Mouse (Mus musculus): ENCODE data around the gene 4930435E12Rik. TPM values are rescaled to one million over a fixed set of nuclear protein-coding genes. Genes with fewer than 3 reads are reported as not detected.

Gene 4930435E12Rik
- polyA plus RNA-seq, 1 experiment from 2014 or later: not detected

DNA sequence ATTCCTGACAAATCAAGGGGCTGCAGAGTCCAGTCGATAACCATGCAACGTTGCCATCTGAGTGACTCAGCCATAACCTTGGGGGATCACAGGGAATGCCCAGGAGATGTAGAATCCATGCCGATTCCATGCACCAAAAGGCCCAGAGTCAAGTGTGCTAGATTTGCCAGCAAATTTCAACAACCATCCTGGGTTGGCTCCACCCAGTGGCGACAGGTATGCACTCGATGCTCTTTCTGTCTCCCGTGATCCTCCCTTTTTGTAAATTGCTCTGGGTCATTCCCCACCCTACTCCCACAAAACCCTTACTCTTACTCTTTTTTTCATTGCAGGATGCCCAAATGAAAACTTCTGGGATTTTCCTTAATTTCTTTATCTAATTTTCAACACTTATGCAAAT lies 52.2 kb downstream of the 4930435E12Rik start:
- no peak overlapping the region for H3K4me2 ChIP-seq (ENCODE audit: low read depth, low read length)
- no peaks in the 10 kb centered on the region for H3K27me3 ChIP-seq (ENCODE audit: control insufficient read depth, insufficient read depth, low read length)
- no peaks in the 10 kb centered on the region for H3K36me3 ChIP-seq (ENCODE audit: control insufficient read depth, insufficient read depth, low read length)
- ATAC-seq (ENCODE audit: insufficient read depth, low FRiP score): no peak
- no peak overlapping the region for H3K9ac ChIP-seq (ENCODE audit: low read length)
- no peak overlapping the region for H3K4me3 ChIP-seq (replicated peaks; ENCODE audit: low read length)
- no peaks in the 10 kb centered on the region for H3K4me1 ChIP-seq (ENCODE audit: control insufficient read depth, insufficient read depth, low read length)
- 62% methylated on average over 6 of the region's 6 CpGs for WGBS
- no peaks in the 10 kb centered on the region for H3K9me3 ChIP-seq (replicated peaks; ENCODE audit: control insufficient read depth, low read length)
- H3K27ac ChIP-seq (ENCODE audit: low read length): no peak overlapping the region

GRCm38 (mm10) chr16:38774964-38775746 lies 53.4 kb downstream of the 4930435E12Rik start:
- ATAC-seq (ENCODE audit: insufficient read depth, low FRiP score): no peak
- 62% methylated on average over 7 of the region's 7 CpGs for WGBS

DNA sequence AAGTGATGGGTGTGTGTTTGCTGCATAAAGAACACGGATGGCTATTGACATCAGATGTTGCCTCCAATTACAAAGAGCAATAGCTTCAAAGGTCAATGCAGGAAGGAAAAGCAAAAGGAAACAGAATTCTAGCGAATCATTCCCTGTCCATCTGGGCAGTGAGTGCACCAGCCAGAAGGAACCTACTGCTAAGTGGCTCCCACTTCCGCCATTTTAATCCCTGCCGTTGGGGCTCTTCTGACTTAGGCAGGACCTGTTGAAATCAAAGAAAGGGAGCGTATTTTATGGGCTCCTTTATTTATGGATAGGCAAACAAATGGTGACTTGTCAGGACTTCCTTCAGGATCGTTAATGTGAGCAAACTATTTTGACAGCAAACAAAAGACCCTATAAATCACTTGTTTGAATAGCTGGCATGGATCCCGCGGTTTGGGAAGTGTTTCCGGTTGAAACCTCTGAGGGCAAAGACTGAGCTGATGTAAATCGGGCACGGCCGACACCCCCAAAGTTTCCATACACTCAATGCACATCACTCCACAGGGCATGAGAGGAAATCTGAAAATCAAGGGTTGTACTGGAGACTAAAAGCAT lies 55.5 kb downstream of the 4930435E12Rik start:
- Histone ChIP-seq H3K9ac (ENCODE audit: low read length) (no peak overlapping the region), H3K4me1 (ENCODE audit: control insufficient read depth, insufficient read depth, low read length) (no peaks in the 10 kb centered on the region), H3K27me3 (ENCODE audit: control insufficient read depth, insufficient read depth, low read length) (no peaks in the 10 kb centered on the region), H3K27ac (ENCODE audit: low read length) (0 out of 2 replicates have a peak overlapping the region, but pooled peaks have one; percentile 34), H3K36me3 (ENCODE audit: control insufficient read depth, insufficient read depth, low read length) (peaks cover 6% of the 10 kb centered on the region), H3K9me3 (replicated peaks; ENCODE audit: control insufficient read depth, low read length) (no peaks in the 10 kb centered on the region), H3K4me2 (ENCODE audit: low read depth, low read length) (peak overlapping the region; percentile 23), H3K4me3 (replicated peaks; ENCODE audit: low read length) (no peak overlapping the region)
- 38% methylated on average over 12 of the region's 12 CpGs for WGBS
- ATAC-seq (ENCODE audit: insufficient read depth, low FRiP score): peak; percentile 51; the same call in 1 of the 2 replicates

More at GRCm38 (mm10) chr16:38774964-38775746, 53.4 kb downstream of the 4930435E12Rik start:
- no peak overlapping the region for H3K4me3 ChIP-seq (replicated peaks; ENCODE audit: low read length)
- no peak overlapping the region for H3K27ac ChIP-seq (ENCODE audit: low read length)
- no peaks in the 10 kb centered on the region for H3K4me1 ChIP-seq (ENCODE audit: control insufficient read depth, insufficient read depth, low read length)
- H3K9me3 ChIP-seq (replicated peaks; ENCODE audit: control insufficient read depth, low read length): no peaks in the 10 kb centered on the region
- no peaks in the 10 kb centered on the region for H3K27me3 ChIP-seq (ENCODE audit: control insufficient read depth, insufficient read depth, low read length)
- no peaks in the 10 kb centered on the region for H3K36me3 ChIP-seq (ENCODE audit: control insufficient read depth, insufficient read depth, low read length)
- no peak overlapping the region for H3K9ac ChIP-seq (ENCODE audit: low read length)
- no peak overlapping the region for H3K4me2 ChIP-seq (ENCODE audit: low read depth, low read length)

GRCm38 (mm10) chr16:38771145-38771544 lies 57.4 kb downstream of the 4930435E12Rik start:
- Histone ChIP-seq H3K36me3 (ENCODE audit: control insufficient read depth, insufficient read depth, low read length) (peaks cover 9% of the 10 kb centered on the region), H3K9me3 (replicated peaks; ENCODE audit: control insufficient read depth, low read length) (no peaks in the 10 kb centered on the region), H3K4me3 (replicated peaks; ENCODE audit: low read length) (no peak overlapping the region)

GRCm38 (mm10) chr16:38769529-38769928 lies 59.0 kb downstream of the 4930435E12Rik start:
- WGBS: 61% methylated on average over 9 of the region's 9 CpGs
- Histone ChIP-seq H3K36me3 (ENCODE audit: control insufficient read depth, insufficient read depth, low read length) (peaks cover 9% of the 10 kb centered on the region), H3K4me3 (replicated peaks; ENCODE audit: low read length) (no peak overlapping the region), H3K9ac (ENCODE audit: low read length) (no peak overlapping the region), H3K9me3 (replicated peaks; ENCODE audit: control insufficient read depth, low read length) (no peaks in the 10 kb centered on the region), H3K27me3 (ENCODE audit: control insufficient read depth, insufficient read depth, low read length) (no peaks in the 10 kb centered on the region), H3K4me2 (ENCODE audit: low read depth, low read length) (no peak overlapping the region), H3K27ac (ENCODE audit: low read length) (no peak overlapping the region), H3K4me1 (ENCODE audit: control insufficient read depth, insufficient read depth, low read length) (no peaks in the 10 kb centered on the region)
- ATAC-seq (ENCODE audit: insufficient read depth, low FRiP score): no peak

More at GRCm38 (mm10) chr16:38771145-38771544, 57.4 kb downstream of the 4930435E12Rik start:
- 92% methylated on average over 6 of the region's 6 CpGs for WGBS
- no peaks in the 10 kb centered on the region for H3K4me1 ChIP-seq (ENCODE audit: control insufficient read depth, insufficient read depth, low read length)
- H3K27ac ChIP-seq (ENCODE audit: low read length): no peak overlapping the region
- H3K4me2 ChIP-seq (ENCODE audit: low read depth, low read length): no peak overlapping the region
- ATAC-seq (ENCODE audit: insufficient read depth, low FRiP score): no peak
- H3K9ac ChIP-seq (ENCODE audit: low read length): no peak overlapping the region
- H3K27me3 ChIP-seq (ENCODE audit: control insufficient read depth, insufficient read depth, low read length): no peaks in the 10 kb centered on the region

- H3K27me3 ChIP-seq (ENCODE audit: control insufficient read depth, insufficient read depth, low read length): no peaks in the 10 kb centered on the region
- H3K4me2 ChIP-seq (ENCODE audit: low read depth, low read length): no peak overlapping the region
- WGBS: 90% methylated on average over 8 of the region's 8 CpGs
- peaks cover 9% of the 10 kb centered on the region for H3K36me3 ChIP-seq (ENCODE audit: control insufficient read depth, insufficient read depth, low read length)
- no peaks in the 10 kb centered on the region for H3K9me3 ChIP-seq (replicated peaks; ENCODE audit: control insufficient read depth, low read length)
- no peaks in the 10 kb centered on the region for H3K4me1 ChIP-seq (ENCODE audit: control insufficient read depth, insufficient read depth, low read length)
- H3K4me3 ChIP-seq (replicated peaks; ENCODE audit: low read length): no peak overlapping the region
- no peak overlapping the region for H3K27ac ChIP-seq (ENCODE audit: low read length)
- H3K9ac ChIP-seq (ENCODE audit: low read length): no peak overlapping the region
- ATAC-seq (ENCODE audit: insufficient read depth, low FRiP score): no peak
Observed at GRCm38 (mm10) chr16:38768386-38768785, 60.2 kb downstream of the 4930435E12Rik start.

GRCm38 (mm10) chr16:38767761-38768160 lies 60.8 kb downstream of the 4930435E12Rik start:
- H3K4me1 ChIP-seq (ENCODE audit: control insufficient read depth, insufficient read depth, low read length): no peaks in the 10 kb centered on the region
- WGBS: 85% methylated on average over 8 of the region's 8 CpGs
- no peak for ATAC-seq (ENCODE audit: insufficient read depth, low FRiP score)

GRCm38 (mm10) chr16:38766671-38767070 lies 61.9 kb downstream of the 4930435E12Rik start:
- Histone ChIP-seq H3K4me1 (ENCODE audit: control insufficient read depth, insufficient read depth, low read length) (no peaks in the 10 kb centered on the region), H3K9me3 (replicated peaks; ENCODE audit: control insufficient read depth, low read length) (no peaks in the 10 kb centered on the region), H3K27ac (ENCODE audit: low read length) (no peak overlapping the region), H3K27me3 (ENCODE audit: control insufficient read depth, insufficient read depth, low read length) (no peaks in the 10 kb centered on the region), H3K4me3 (replicated peaks; ENCODE audit: low read length) (no peak overlapping the region), H3K4me2 (ENCODE audit: low read depth, low read length) (no peak overlapping the region), H3K36me3 (ENCODE audit: control insufficient read depth, insufficient read depth, low read length) (peaks cover 9% of the 10 kb centered on the region), H3K9ac (ENCODE audit: low read length) (no peak overlapping the region)
- ATAC-seq (ENCODE audit: insufficient read depth, low FRiP score): no peak
- WGBS: 47% methylated on average over 3 of the region's 3 CpGs

More at GRCm38 (mm10) chr16:38767761-38768160, 60.8 kb downstream of the 4930435E12Rik start:
- peaks cover 9% of the 10 kb centered on the region for H3K36me3 ChIP-seq (ENCODE audit: control insufficient read depth, insufficient read depth, low read length)
- no peaks in the 10 kb centered on the region for H3K27me3 ChIP-seq (ENCODE audit: control insufficient read depth, insufficient read depth, low read length)
- H3K27ac ChIP-seq (ENCODE audit: low read length): no peak overlapping the region
- no peaks in the 10 kb centered on the region for H3K9me3 ChIP-seq (replicated peaks; ENCODE audit: control insufficient read depth, low read length)
- no peak overlapping the region for H3K4me3 ChIP-seq (replicated peaks; ENCODE audit: low read length)
- H3K4me2 ChIP-seq (ENCODE audit: low read depth, low read length): no peak overlapping the region
- no peak overlapping the region for H3K9ac ChIP-seq (ENCODE audit: low read length)

GRCm38 (mm10) chr16:38763508-38763907 lies 65.0 kb downstream of the 4930435E12Rik start:
- H3K9me3 ChIP-seq (replicated peaks; ENCODE audit: control insufficient read depth, low read length): no peaks in the 10 kb centered on the region
- no peak overlapping the region; the same call in 1 of the 2 replicates for H3K27ac ChIP-seq (ENCODE audit: low read length)
- H3K9ac ChIP-seq (ENCODE audit: low read length): no peak overlapping the region
- WGBS: 86% methylated on average over 4 of the region's 4 CpGs
- H3K4me1 ChIP-seq (ENCODE audit: control insufficient read depth, insufficient read depth, low read length): no peaks in the 10 kb centered on the region
- H3K4me3 ChIP-seq (replicated peaks; ENCODE audit: low read length): no peak overlapping the region
- H3K4me2 ChIP-seq (ENCODE audit: low read depth, low read length): no peak overlapping the region
- no peaks in the 10 kb centered on the region for H3K27me3 ChIP-seq (ENCODE audit: control insufficient read depth, insufficient read depth, low read length)
- ATAC-seq (ENCODE audit: insufficient read depth, low FRiP score): no peak
- H3K36me3 ChIP-seq (ENCODE audit: control insufficient read depth, insufficient read depth, low read length): peaks cover 8% of the 10 kb centered on the region
